Mouse (Mus musculus) liver, postnatal 0 days (tissue): ENCODE measurements around the gene Sidt1.

Experiments
- CTCF ChIP-seq: sonication (generic); IDR thresholded peaks from 2 replicates; pipeline ENCODE4 v1.5.1; 2016; ENCODE audit warnings: antibody characterized with exemption, low read depth
- EP300 ChIP-seq: IDR thresholded peaks from 2 replicates; pipeline ENCODE4 v1.6.1; 2016; ENCODE audit warnings: antibody characterized with exemption, low read depth, mild to moderate bottlenecking

- TF ChIP-seq CTCF = no peak
- TF ChIP-seq EP300 = no peak
Measured at GRCm38 (mm10) chr16:44212703-44213102, 120.3 kb downstream of the Sidt1 start.
